Mouse (Mus musculus) left cerebral cortex, postnatal 25 days (tissue): ENCODE results near the gene Washc1. TPM values are rescaled to one million over a fixed set of nuclear protein-coding genes. Genes with fewer than 3 reads are reported as not detected.
"Not testable (repeated sequence)": the region's sequence is repeated elsewhere in the genome, so short reads cannot be mapped to it uniquely, and the experiment has no call there.

Experiments
- DNase-seq, 2 experiments: peaks; one replicate each; pipeline ENCODE4 v3.0.0; 2022; ENCODE audit warnings: low spot score in 2 of 2, mixed read lengths in 1 of 2
- intact Hi-C: fragments of 180-260 bp; cut with DNase I; formaldehyde crosslinking; loops from one replicate; pipeline ENCODE4 v1.15.1; 2025
- total RNA-seq, 2 experiments: library from RNA; stranded (reverse); gene quantifications; 2 replicates each; pipeline ENCODE4 v1.2.3; 2021

Washc1 gene
- total RNA-seq, 2 experiments from 2014 or later, result 35.8 to 41.3 TPM

GRCm38 (mm10) chr17:66107466-66107865 is 3.9 kb upstream of the Washc1 start:
- intact Hi-C loops, result no loop called here
- no peak for DNase-seq

GRCm38 (mm10) chr17:66108198-66108597 is 3.1 kb upstream of the Washc1 start:
- intact Hi-C loops, result no loop called here
- no peak for DNase-seq

GRCm38 (mm10) chr17:66110746-66111145 is 599 bp upstream of the Washc1 start:
- intact Hi-C loops, result no loop called here
- DNase-seq, result peak; percentile 17 to 34

- no peak for DNase-seq
- intact Hi-C loops, result no loop called here
Observed at GRCm38 (mm10) chr17:66112166-66112565, 821 bp downstream of the Washc1 start.

GRCm38 (mm10) chr17:66118991-66119390 is 7.6 kb downstream of the Washc1 start:
- DNase-seq, result no peak
- intact Hi-C loops, result no loop called here

- intact Hi-C loops, result loop anchor here (10.0 kb wide), 1 partner anchor 374 kb away; no protein-coding TSS in a partner anchor
- no peak for DNase-seq
Observed at GRCm38 (mm10) chr17:66120701-66121100, 9.4 kb downstream of the Washc1 start.

GRCm38 (mm10) chr17:66123066-66123815 is 11.9 kb downstream of the Washc1 start, which contains the start of gene Ddx11:
Ddx11 (plus strand) TSS chr17:66123520.
- intact Hi-C loops, result loop anchor here (10.0 kb wide), 1 partner anchor 372 kb away; no protein-coding TSS in a partner anchor
- peak; percentile 91 for DNase-seq

GRCm38 (mm10) chr17:66123816-66124610 is 12.7 kb downstream of the Washc1 start:
- intact Hi-C loops, result loop anchor here (10.0 kb wide), 1 partner anchor 371 kb away; no protein-coding TSS in a partner anchor
- no peak for DNase-seq

GRCm38 (mm10) chr17:66125211-66125610 is 13.9 kb downstream of the Washc1 start:
- intact Hi-C loops, result loop anchor here (10.0 kb wide), 1 partner anchor 370 kb away; no protein-coding TSS in a partner anchor
- DNase-seq, result no peak

- intact Hi-C loops, result no loop called here
- no peak for DNase-seq
Observed at GRCm38 (mm10) chr17:66130371-66130770, 19.0 kb downstream of the Washc1 start.

- intact Hi-C loops, result no loop called here
- no peak for DNase-seq
Observed at GRCm38 (mm10) chr17:66131212-66131611, 19.9 kb downstream of the Washc1 start.

GRCm38 (mm10) chr17:66152706-66153662 is 41.6 kb downstream of the Washc1 start:
- not testable (repeated sequence) for DNase-seq
- intact Hi-C loops, result loop anchor here (10.0 kb wide), 1 partner anchor 332 kb away; no protein-coding TSS in a partner anchor

- not testable (repeated sequence) for DNase-seq
- intact Hi-C loops, result loop anchor here (2.0 to 10.0 kb wide), 2 partner anchors 67 to 331 kb away; no protein-coding TSS in a partner anchor
Observed at GRCm38 (mm10) chr17:66153735-66154423, 42.5 kb downstream of the Washc1 start.

GRCm38 (mm10) chr17:66154876-66155275 is 43.5 kb downstream of the Washc1 start:
- intact Hi-C loops, result loop anchor here (2.0 to 10.0 kb wide), 3 partner anchors 42 to 330 kb away; no protein-coding TSS in a partner anchor

GRCm38 (mm10) chr17:66158271-66158670 is 46.9 kb downstream of the Washc1 start:
- DNase-seq, result no peak
- intact Hi-C loops, result loop anchor here (5.0 to 10.0 kb wide), 2 partner anchors 39 to 327 kb away; no protein-coding TSS in a partner anchor

More at GRCm38 (mm10) chr17:66154876-66155275, 43.5 kb downstream of the Washc1 start:
- no peak for DNase-seq

GRCm38 (mm10) chr17:66167141-66167540 is 55.8 kb downstream of the Washc1 start:
- DNase-seq, intact Hi-C loops: not testable (repeated sequence)
